Mouse (Mus musculus) lung, embryonic 14.5 days (tissue): ENCODE measurements around the gene Col25a1. TPM values are rescaled to one million over a fixed set of nuclear protein-coding genes. Genes with fewer than 3 reads are reported as not detected.

Experiments used
- ATAC-seq: fragments of 200-750 bp; cut with Nextera tagmentation; 2 replicates; pipeline ENCODE4 v1.8.0; 2017; ENCODE audit warnings: mild to moderate bottlenecking, moderate TSS enrichment, moderate library complexity; ENCODE audit not compliant: insufficient read depth
- DNase-seq: peaks from one replicate; pipeline ENCODE4 v3.0.0-alpha.2; 2015
- H3K27ac ChIP-seq: fragments of 300-500 bp; sonication (generic); 2 replicates; pipeline ENCODE4 v1.5.1; 2014; ENCODE audit warnings: low read depth, mild to moderate bottlenecking, moderate library complexity
- H3K27me3 ChIP-seq: fragments of 300-500 bp; sonication (generic); 2 replicates; pipeline ENCODE4 v1.6.1; 2014; ENCODE audit warnings: low read length, control low read depth; ENCODE audit not compliant: insufficient read depth
- H3K36me3 ChIP-seq: fragments of 300-500 bp; sonication (generic); 2 replicates; pipeline ENCODE4 v1.6.1; 2014; ENCODE audit warnings: control low read depth; ENCODE audit not compliant: insufficient read depth
- H3K4me1 ChIP-seq: fragments of 300-500 bp; sonication (generic); 2 replicates; pipeline ENCODE4 v1.6.1; 2014; ENCODE audit warnings: antibody characterized with exemption, control low read depth; ENCODE audit not compliant: insufficient read depth
- H3K4me2 ChIP-seq: fragments of 300-500 bp; sonication (generic); 2 replicates; pipeline ENCODE4 v1.6.1; 2014; ENCODE audit warnings: mild to moderate bottlenecking
- H3K4me3 ChIP-seq: fragments of 300-500 bp; sonication (generic); 2 replicates; pipeline ENCODE4 v1.5.1; 2014; ENCODE audit warnings: low read depth, low read length
- H3K9ac ChIP-seq: fragments of 300-500 bp; sonication (generic); 2 replicates; pipeline ENCODE4 v1.6.1; 2014
- H3K9me3 ChIP-seq: fragments of 300-500 bp; sonication (generic); 2 replicates; pipeline ENCODE4 v1.6.1; 2016; ENCODE audit warnings: low read depth, low read length, control low read depth
- CTCF ChIP-seq: IDR thresholded peaks from 2 replicates; pipeline ENCODE4 v1.5.1; 2016; ENCODE audit warnings: antibody characterized with exemption, low read depth
- WGBS: fragments of 180-500 bp; shearing (Covaris S2); extraction: QIAGEN DNeasy Blood & Tissue Kit; methylation state at CpG from one replicate; pipeline ENCODE4 v1.1.7; 2014; 5-methylcytosine and 5-hydroxymethylcytosine counted together
- polyA plus RNA-seq: library from polyadenylated mRNA; unstranded; fragments of >200 nt; fragmentation: Nextera tagmentation; extraction: Ambion mirVana; gene quantifications from 2 replicates; pipeline ENCODE4 v1.2.1, GENCODE M21; 2014

The Col25a1 gene
- polyA plus RNA-seq, 1 experiment from 2014 or later, result 17.0 TPM

DNA sequence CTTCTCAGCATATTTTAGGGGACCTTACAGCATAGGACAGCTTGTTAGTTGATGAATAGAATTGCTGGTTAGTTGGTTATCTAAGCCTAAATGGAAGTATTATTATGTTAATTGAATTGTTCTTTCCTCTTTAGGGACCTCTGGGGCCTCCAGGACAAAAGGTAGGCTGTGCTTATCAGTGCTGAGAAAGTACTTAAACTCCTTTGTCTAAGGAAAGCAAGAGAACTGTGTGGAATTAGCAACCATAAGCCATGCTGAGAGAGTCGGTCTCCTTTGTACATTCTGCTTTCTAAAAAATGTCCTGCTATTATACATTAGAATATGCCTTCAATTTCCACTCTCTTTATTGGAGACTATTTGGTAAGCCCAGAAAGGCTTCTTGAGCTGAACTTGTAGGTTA, 362.9 kb downstream of the Col25a1 start:
- Histone ChIP-seq H3K27me3 (no peaks in the 10 kb centered on the region), H3K4me3 (no peak overlapping the region), H3K4me2 (no peak overlapping the region), H3K36me3 (no peaks in the 10 kb centered on the region), H3K9me3 (no peaks in the 10 kb centered on the region), H3K4me1 (no peaks in the 10 kb centered on the region), H3K27ac (no peak overlapping the region), H3K9ac (no peak overlapping the region)
- ATAC-seq (no peak), DNase-seq (no peak)
- WGBS, result 75% methylated on average over 1 of the region's 1 CpGs
- no peak for TF ChIP-seq CTCF

DNA sequence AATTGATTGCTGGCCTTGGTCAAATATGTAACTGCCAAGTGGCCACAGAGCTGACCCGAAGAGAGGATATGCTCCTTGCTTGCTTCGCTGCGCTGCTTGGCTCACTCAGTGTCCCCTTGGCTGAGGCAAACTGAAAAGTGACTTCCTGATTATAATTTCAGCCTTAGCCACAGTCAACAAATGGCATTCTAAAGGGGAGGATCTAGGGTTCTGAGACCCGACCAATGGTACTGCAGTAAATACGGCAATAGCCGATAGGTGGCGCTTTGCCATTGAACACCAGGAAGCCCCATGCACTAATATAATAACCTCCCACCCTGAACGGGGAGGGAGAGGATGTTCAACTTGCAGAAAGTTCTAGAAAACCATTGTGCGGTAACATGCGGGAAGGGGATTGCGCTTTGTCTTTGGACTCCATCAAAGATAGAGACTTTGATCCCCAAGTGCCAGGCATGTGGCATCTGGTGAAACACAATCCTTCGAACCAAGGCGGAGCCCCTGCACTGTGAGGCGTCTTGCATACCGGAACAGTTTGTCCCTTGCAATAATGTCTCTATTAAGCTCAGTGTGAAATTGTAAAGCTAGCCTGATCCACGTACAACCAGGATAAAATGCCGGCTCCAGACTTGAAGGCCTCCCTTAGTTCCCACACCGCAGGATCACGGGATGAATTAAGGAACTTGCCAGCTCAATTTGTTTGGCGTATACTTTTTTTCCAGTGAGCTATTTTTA, 363.5 kb downstream of the Col25a1 start:
- H3K36me3 ChIP-seq, result no peaks in the 10 kb centered on the region
- ATAC-seq (peak; percentile 44; the same call in 1 of the 2 replicates), DNase-seq (peak; percentile 62)
- no peaks in the 10 kb centered on the region for H3K27me3 ChIP-seq
- H3K9me3 ChIP-seq, result no peaks in the 10 kb centered on the region
- no peaks in the 10 kb centered on the region for H3K4me1 ChIP-seq
- 73% methylated on average over 20 of the region's 20 CpGs for WGBS
- H3K27ac ChIP-seq, result no peak overlapping the region
- peak; percentile 43 for TF ChIP-seq CTCF
- no peak overlapping the region for H3K4me2 ChIP-seq
- no peak overlapping the region for H3K9ac ChIP-seq
- H3K4me3 ChIP-seq, result no peak overlapping the region

DNA sequence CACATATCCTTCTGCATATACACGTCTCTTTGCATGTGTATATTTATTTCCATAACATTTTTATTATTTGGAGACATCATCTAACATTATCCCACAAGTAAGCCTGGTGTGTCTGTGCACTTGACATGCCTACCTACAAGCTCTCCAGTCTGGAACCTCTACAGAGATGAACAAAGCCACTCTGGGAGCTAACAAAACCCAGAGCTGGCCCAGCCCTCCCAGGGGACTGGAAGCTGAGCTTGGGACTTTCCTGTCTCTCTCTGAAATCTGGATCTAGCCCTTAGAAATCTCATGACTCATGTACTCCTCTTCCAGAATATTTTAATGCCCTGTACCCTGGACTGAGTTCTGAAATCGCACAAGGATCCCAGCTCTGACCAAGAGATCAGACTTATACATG, 365.7 kb downstream of the Col25a1 start:
- Histone ChIP-seq H3K4me2 (no peak overlapping the region), H3K4me1 (no peaks in the 10 kb centered on the region), H3K36me3 (no peaks in the 10 kb centered on the region), H3K9ac (no peak overlapping the region), H3K27me3 (no peaks in the 10 kb centered on the region), H3K9me3 (no peaks in the 10 kb centered on the region), H3K27ac (no peak overlapping the region), H3K4me3 (no peak overlapping the region)
- ATAC-seq (no peak), DNase-seq (no peak)
- WGBS, result 83% methylated on average over 2 of the region's 2 CpGs
- no peak for TF ChIP-seq CTCF

DNA sequence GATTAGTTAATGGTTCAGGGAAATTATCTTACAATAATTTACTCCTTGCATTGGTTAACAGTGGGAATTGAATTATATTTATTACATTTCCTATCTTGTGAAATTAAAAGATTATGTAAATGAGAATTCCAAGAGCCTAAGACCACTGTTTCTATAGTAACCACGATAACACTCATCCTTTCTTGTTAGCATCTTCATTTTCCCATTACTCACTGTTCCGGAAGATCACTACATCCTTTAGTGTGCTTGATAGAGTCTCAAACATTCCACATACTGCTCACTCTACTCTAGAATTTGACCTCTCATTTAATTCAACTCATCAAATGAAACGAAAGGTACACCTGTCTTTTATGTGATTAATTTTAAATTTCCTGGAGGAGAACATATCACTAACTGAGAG, 370.4 kb downstream of the Col25a1 start:
- no peak overlapping the region for H3K4me3 ChIP-seq
- H3K9me3 ChIP-seq, result no peaks in the 10 kb centered on the region
- 76% methylated on average over 3 of the region's 3 CpGs for WGBS
- H3K4me1 ChIP-seq, result no peaks in the 10 kb centered on the region
- no peak for TF ChIP-seq CTCF
- no peak overlapping the region for H3K9ac ChIP-seq
- no peak for ATAC-seq
- H3K36me3 ChIP-seq, result no peaks in the 10 kb centered on the region
- no peak overlapping the region for H3K4me2 ChIP-seq
- H3K27me3 ChIP-seq, result no peaks in the 10 kb centered on the region
- H3K27ac ChIP-seq, result no peak overlapping the region
- DNase-seq, result no peak

DNA sequence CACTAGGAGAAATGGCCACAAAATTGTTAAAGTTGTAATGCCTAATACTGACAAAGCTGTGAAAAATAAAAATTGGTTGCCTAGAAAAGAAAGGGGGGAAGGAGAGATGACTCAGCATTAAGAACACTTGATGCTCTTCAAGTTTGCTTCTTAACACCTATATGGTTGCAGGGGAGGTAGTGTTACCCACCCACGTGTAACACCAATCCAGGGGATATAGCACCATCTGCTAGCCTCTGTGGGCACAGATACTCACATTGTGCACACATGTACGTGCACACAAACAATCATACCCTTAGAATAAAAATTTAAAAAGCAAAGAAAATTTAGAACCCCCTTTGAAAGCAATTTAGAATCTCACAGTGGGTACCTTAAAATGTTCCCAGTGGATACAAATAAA, 377.0 kb downstream of the Col25a1 start:
- Histone ChIP-seq H3K36me3 (no peaks in the 10 kb centered on the region), H3K27me3 (no peaks in the 10 kb centered on the region), H3K9me3 (no peaks in the 10 kb centered on the region), H3K9ac (no peak overlapping the region), H3K27ac (no peak overlapping the region), H3K4me3 (no peak overlapping the region), H3K4me1 (no peaks in the 10 kb centered on the region), H3K4me2 (no peak overlapping the region)
- WGBS, result 80% methylated on average over 2 of the region's 2 CpGs
- DNase-seq, result no peak
- TF ChIP-seq CTCF, result no peak
- no peak for ATAC-seq

DNA sequence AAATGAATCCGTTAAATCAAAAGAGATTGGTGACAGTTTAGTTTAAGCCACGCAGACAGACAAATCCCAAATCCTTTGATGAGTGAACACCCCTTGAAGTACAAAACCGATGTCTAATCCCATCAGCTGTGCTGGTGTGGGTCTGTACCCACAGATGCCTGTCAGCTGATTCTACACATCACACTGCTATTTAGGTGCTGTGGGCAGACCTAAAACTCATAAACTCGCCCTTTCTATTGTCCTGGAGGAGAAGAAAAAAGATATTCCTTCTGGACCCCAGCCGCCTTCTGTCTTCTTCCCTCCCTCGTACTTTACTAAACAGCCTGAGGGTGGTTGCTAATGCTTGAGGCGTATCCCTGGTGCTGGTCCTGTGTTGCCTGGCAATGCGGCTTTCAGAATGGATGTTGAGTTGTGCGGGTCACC, 387.2 kb downstream of the Col25a1 start:
- no peak for ATAC-seq
- no peak for DNase-seq
- Histone ChIP-seq H3K4me3 (no peak overlapping the region), H3K9me3 (no peaks in the 10 kb centered on the region), H3K4me1 (no peaks in the 10 kb centered on the region), H3K27ac (no peak overlapping the region), H3K9ac (no peak overlapping the region), H3K36me3 (no peaks in the 10 kb centered on the region), H3K4me2 (no peak overlapping the region), H3K27me3 (no peaks in the 10 kb centered on the region)
- WGBS, result 75% methylated on average over 9 of the region's 9 CpGs
- no peak for TF ChIP-seq CTCF

DNA sequence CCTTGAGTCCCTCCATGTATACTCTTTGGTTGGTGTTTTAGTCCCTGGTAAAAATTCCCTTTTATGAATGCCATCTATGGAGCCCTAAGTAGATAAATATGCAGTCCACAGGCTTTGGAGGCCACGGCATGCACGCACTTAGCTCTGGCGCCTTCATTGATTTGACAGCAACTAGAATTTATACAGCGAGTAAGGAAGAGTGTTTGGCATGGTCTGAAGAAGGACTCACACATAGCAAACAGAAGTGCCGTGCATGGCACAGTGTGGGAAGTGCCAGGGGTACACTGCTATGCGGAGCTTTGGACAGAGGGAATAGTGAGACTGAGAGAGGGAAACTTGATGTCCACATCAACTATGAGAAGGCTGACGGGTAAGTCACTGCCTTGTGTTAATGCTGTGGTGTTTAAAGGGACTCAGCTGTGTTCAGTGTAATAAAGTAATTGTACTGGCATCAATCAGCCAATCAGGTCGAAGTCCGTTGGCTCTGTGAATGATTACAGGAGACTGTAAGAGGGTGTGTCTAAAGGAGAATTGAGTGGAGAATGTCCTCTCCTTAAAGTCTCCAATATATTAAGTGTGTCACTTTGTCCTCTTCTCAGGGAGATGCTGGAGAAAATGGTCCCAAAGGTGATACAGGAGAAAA, 390.7 kb downstream of the Col25a1 start:
- H3K27ac ChIP-seq, result no peak overlapping the region
- no peak overlapping the region for H3K9ac ChIP-seq
- H3K9me3 ChIP-seq, result no peaks in the 10 kb centered on the region
- ATAC-seq (no peak), DNase-seq (no peak)
- TF ChIP-seq CTCF, result no peak
- no peak overlapping the region for H3K4me3 ChIP-seq
- no peaks in the 10 kb centered on the region for H3K36me3 ChIP-seq
- H3K4me2 ChIP-seq, result no peak overlapping the region
- no peaks in the 10 kb centered on the region for H3K4me1 ChIP-seq
- 81% methylated on average over 9 of the region's 9 CpGs for WGBS
- H3K27me3 ChIP-seq, result no peaks in the 10 kb centered on the region
